Mouse (Mus musculus): ENCODE measurements around the gene Zmiz1.

GRCm38 (mm10) chr14:25479841-25480252, 20.9 kb downstream of the Zmiz1 start:
- TF ChIP-seq GATA1 (IDR thresholded peaks at IDR 0.05; ENCODE audit: borderline replicate concordance, low read length) (no peak), FLI1 (IDR thresholded peaks at IDR 0.05; ENCODE audit: low read length) (no peak)
